Mouse (Mus musculus) stomach, postnatal 0 days (tissue): ENCODE results near the gene Bag6. TPM values are rescaled to one million over a fixed set of nuclear protein-coding genes. Genes with fewer than 3 reads are reported as not detected.

Experiments used
- ATAC-seq: fragments of 200-750 bp; cut with Nextera tagmentation; 2 replicates; pipeline ENCODE4 v1.8.0; 2017; ENCODE audit not compliant: low FRiP score, low TSS enrichment
- DNase-seq: peaks from one replicate; pipeline ENCODE4 v3.0.0-alpha.2; 2016; ENCODE audit warnings: low spot score
- H3K27ac ChIP-seq: fragments of 300-500 bp; sonication (generic); replicated peaks from 2 replicates; pipeline ENCODE4 v1.5.1; 2014; ENCODE audit warnings: mild to moderate bottlenecking, control low read depth
- H3K27me3 ChIP-seq: fragments of 300-500 bp; sonication (generic); 2 replicates; pipeline ENCODE4 v1.6.1; 2014; ENCODE audit warnings: low read length; ENCODE audit not compliant: control insufficient read depth, insufficient read depth
- H3K36me3 ChIP-seq: fragments of 300-500 bp; sonication (generic); 2 replicates; pipeline ENCODE4 v1.6.1; 2014; ENCODE audit warnings: low read length, mixed read lengths; ENCODE audit not compliant: control insufficient read depth, insufficient read depth
- H3K4me1 ChIP-seq: fragments of 300-500 bp; sonication (generic); replicated peaks from 2 replicates; pipeline ENCODE4 v1.6.1; 2014; ENCODE audit warnings: antibody characterized with exemption; ENCODE audit not compliant: control insufficient read depth, insufficient read depth
- H3K4me2 ChIP-seq: fragments of 300-500 bp; sonication (generic); replicated peaks from 2 replicates; pipeline ENCODE4 v1.6.1; 2014; ENCODE audit warnings: low read depth, mild to moderate bottlenecking, control low read depth, moderate library complexity
- H3K4me3 ChIP-seq: fragments of 300-500 bp; sonication (generic); 2 replicates; pipeline ENCODE4 v1.5.1; 2014; ENCODE audit warnings: low read depth, low read length, control low read depth
- H3K9ac ChIP-seq: fragments of 300-500 bp; sonication (generic); 2 replicates; pipeline ENCODE4 v1.6.1; 2014; ENCODE audit warnings: mild to moderate bottlenecking, low read length, control low read depth, mixed read lengths
- H3K9me3 ChIP-seq: fragments of 300-500 bp; sonication (generic); 2 replicates; pipeline ENCODE4 v1.6.1; 2016; ENCODE audit warnings: low read length; ENCODE audit not compliant: control insufficient read depth
- CTCF ChIP-seq: IDR thresholded peaks from 2 replicates; pipeline ENCODE4 v1.5.1; 2016; ENCODE audit warnings: antibody characterized with exemption, low read depth, mild to moderate bottlenecking, moderate library complexity
- EP300 ChIP-seq: optimal IDR thresholded peaks from 2 replicates; pipeline ENCODE3; 2016; ENCODE audit warnings: antibody characterized with exemption
- WGBS: fragments of 180-500 bp; shearing (Covaris S2); extraction: QIAGEN DNeasy Blood & Tissue Kit; methylation state at CpG from one replicate; pipeline ENCODE4 v1.1.7; 2014; 5-methylcytosine and 5-hydroxymethylcytosine counted together
- polyA plus RNA-seq: library from polyadenylated mRNA; unstranded; fragments of >200 nt; fragmentation: Nextera tagmentation; extraction: Ambion mirVana; gene quantifications from 2 replicates; pipeline ENCODE4 v1.2.1, GENCODE M21; 2015

The Bag6 gene
- polyA plus RNA-seq: 28.1 and 30.6 TPM in 2 replicates

- Histone ChIP-seq H3K9ac (peak within 1 kb of the TSS; percentile 88), H3K4me3 (peak within 1 kb of the TSS; percentile 78), H3K27ac (peak within 1 kb of the TSS; percentile 96), H3K36me3 (peaks cover 9% of the 10 kb centered on the region), H3K4me1 (no peaks in the 10 kb centered on the region), H3K4me2 (peak within 1 kb of the TSS; percentile 77), H3K9me3 (no peaks in the 10 kb centered on the region), H3K27me3 (no peaks in the 10 kb centered on the region)
- WGBS: under 1% methylated on average over 66 of the region's 66 CpGs
- DNase-seq (peak; percentile 93), ATAC-seq (peak; percentile 90)
- peak; percentile 31; the same call in 1 of the 2 replicates for TF ChIP-seq CTCF
- TF ChIP-seq EP300: peak; percentile 92
Observed at GRCm38 (mm10) chr17:35134801-35135590, at the start of gene Bag6. Bag6 (plus strand) TSS chr17:35135178.

- 65% methylated on average over 7 of the region's 7 CpGs for WGBS
- Histone ChIP-seq H3K9ac (no peak within 1 kb of the TSS), H3K4me3 (no peak within 1 kb of the TSS), H3K27ac (no peak within 1 kb of the TSS), H3K27me3 (no peaks in the 10 kb centered on the region), H3K4me2 (no peak within 1 kb of the TSS), H3K9me3 (no peaks in the 10 kb centered on the region), H3K36me3 (no peaks in the 10 kb centered on the region), H3K4me1 (peaks cover 2% of the 10 kb centered on the region; the same call in 1 of the 2 replicates)
- no peak for DNase-seq
- no peak for ATAC-seq
- TF ChIP-seq EP300 (no peak), CTCF (no peak)
Observed at GRCm38 (mm10) chr17:35085208-35085865, 49.6 kb upstream of the Bag6 start, which contains the start of gene Ly6g6f. Ly6g6f (minus strand) TSS chr17:35085610.

- Histone ChIP-seq H3K4me1 (peaks cover 3% of the 10 kb centered on the region; the same call in 1 of the 2 replicates), H3K36me3 (peaks cover 3% of the 10 kb centered on the region; the same call in 1 of the 2 replicates), H3K9ac (no peak overlapping the region), H3K4me2 (no peak overlapping the region), H3K4me3 (no peak overlapping the region), H3K27me3 (no peaks in the 10 kb centered on the region), H3K9me3 (no peaks in the 10 kb centered on the region), H3K27ac (no peak overlapping the region)
- TF ChIP-seq CTCF (peak; percentile 65), EP300 (no peak)
- 47% methylated on average over 2 of the region's 2 CpGs for WGBS
- ATAC-seq: no peak
- DNase-seq: no peak
Observed at GRCm38 (mm10) chr17:35088151-35088550, 46.8 kb upstream of the Bag6 start.

- peak within 1 kb of the TSS; percentile 70 for H3K4me3 ChIP-seq
- peak within 1 kb of the TSS; percentile 73 for H3K4me2 ChIP-seq
- H3K4me1 ChIP-seq: peaks cover 3% of the 10 kb centered on the region; the same call in 1 of the 2 replicates
- ATAC-seq: peak; percentile 98
- peaks cover 7% of the 10 kb centered on the region for H3K36me3 ChIP-seq
- H3K27ac ChIP-seq: peak within 1 kb of the TSS; percentile 98
- 3% methylated on average over 61 of the region's 67 CpGs for WGBS
- H3K9ac ChIP-seq: peak within 1 kb of the TSS; percentile 90
- peak; percentile 94 for DNase-seq
- no peaks in the 10 kb centered on the region for H3K9me3 ChIP-seq
- no peaks in the 10 kb centered on the region for H3K27me3 ChIP-seq
- TF ChIP-seq EP300: no peak
- peak; percentile 37 for TF ChIP-seq CTCF
Observed at GRCm38 (mm10) chr17:35088825-35089644, 45.9 kb upstream of the Bag6 start, which contains the start of gene Abhd16a. Abhd16a (plus strand) TSS chr17:35089263.

GRCm38 (mm10) chr17:35090166-35090932, 44.6 kb upstream of the Bag6 start:
- H3K4me1 ChIP-seq: peaks cover 3% of the 10 kb centered on the region; the same call in 1 of the 2 replicates
- peaks cover 11% of the 10 kb centered on the region for H3K36me3 ChIP-seq
- DNase-seq (no peak), ATAC-seq (no peak)
- TF ChIP-seq EP300 (no peak), CTCF (no peak)
- H3K27ac ChIP-seq: peak overlapping the region; percentile 98; the same call in 1 of the 2 replicates
- no peaks in the 10 kb centered on the region for H3K27me3 ChIP-seq
- no peaks in the 10 kb centered on the region for H3K9me3 ChIP-seq
- peak overlapping the region; percentile 70 for H3K4me3 ChIP-seq
- peak overlapping the region; percentile 90 for H3K9ac ChIP-seq
- peak overlapping the region; percentile 73 for H3K4me2 ChIP-seq
- WGBS: 57% methylated on average over 8 of the region's 8 CpGs
